Mouse (Mus musculus) CH12.LX (cell line): ENCODE data around the gene Tnfsf9. TPM values are rescaled to one million over a fixed set of nuclear protein-coding genes. Genes with fewer than 3 reads are reported as not detected.

Experiments
- DNase-seq: peaks from one replicate; pipeline ENCODE4 v3.0.0-alpha.2; 2013; ENCODE audit errors: extremely low read depth
- H3K27ac ChIP-seq: 2 replicates; pipeline ENCODE4 v1.5.1; 2012; ENCODE audit warnings: low read depth, mild to moderate bottlenecking, control low read depth, moderate library complexity; ENCODE audit not compliant: insufficient read depth
- H3K27me3 ChIP-seq: replicated peaks from 2 replicates; pipeline ENCODE3; 2012; ENCODE audit warnings: inconsistent platforms
- H3K36me3 ChIP-seq, 2 experiments: replicated peaks in 1 of 2; 2 replicates each; pipeline versions ENCODE3 to v1.6.1; 2012; ENCODE audit warnings: inconsistent platforms in 1 of 2, low read length in 1 of 2, mild to moderate bottlenecking in 1 of 2, mixed read lengths in 1 of 2, moderate library complexity in 1 of 2; ENCODE audit not compliant: control insufficient read depth in 1 of 2, insufficient read depth in 1 of 2
- H3K4me1 ChIP-seq, 2 experiments: 2 replicates each; pipeline ENCODE4 v1.6.1; 2012; ENCODE audit warnings: inconsistent platforms in 1 of 2, moderate library complexity in 1 of 2; ENCODE audit not compliant: insufficient read depth in 2 of 2, control insufficient read depth in 1 of 2
- H3K4me2 ChIP-seq: 2 replicates; pipeline ENCODE4 v1.6.1; 2012; ENCODE audit warnings: low read depth, mild to moderate bottlenecking, control low read depth; ENCODE audit not compliant: poor library complexity, insufficient read depth, severe bottlenecking
- H3K4me3 ChIP-seq, 3 experiments: fragments of 150-350 bp in 1 of 3; sonication (generic) in 1 of 3; replicated peaks in 1 of 3; 2 replicates each; pipeline versions ENCODE3 to v1.5.1; 2011 to 2012; ENCODE audit warnings: low read depth in 2 of 3, low read length in 2 of 3, mild to moderate bottlenecking in 2 of 3, moderate library complexity in 2 of 3, control low read depth in 1 of 3, improper control_type of control experiment in 1 of 3, inconsistent platforms in 1 of 3, mixed read lengths in 1 of 3; ENCODE audit not compliant: poor library complexity in 1 of 3
- H3K79me2 ChIP-seq: replicated peaks from 2 replicates; pipeline ENCODE4 v1.6.1; 2012; ENCODE audit warnings: mild to moderate bottlenecking, moderate library complexity; ENCODE audit not compliant: control insufficient read depth, poor library complexity, insufficient read depth, severe bottlenecking; ENCODE audit errors: extremely low read depth
- H3K9ac ChIP-seq: 2 replicates; pipeline ENCODE4 v1.6.1; 2012; ENCODE audit warnings: low read depth, mild to moderate bottlenecking, control low read depth, moderate library complexity; ENCODE audit not compliant: insufficient read depth
- H3K9me3 ChIP-seq: replicated peaks from 2 replicates; pipeline ENCODE3; 2012; ENCODE audit warnings: low read length, inconsistent platforms, mixed read lengths
- BHLHE40 ChIP-seq: IDR thresholded peaks from 2 replicates; pipeline ENCODE4 v1.6.1; 2011; ENCODE audit warnings: mild to moderate bottlenecking, low read depth, low read length, improper control_type of control experiment
- CHD1 ChIP-seq: IDR thresholded peaks from 2 replicates; pipeline ENCODE4 v1.6.1; 2012; ENCODE audit warnings: low read depth, low read length, improper control_type of control experiment, inconsistent platforms
- CHD2 ChIP-seq: IDR thresholded peaks from 2 replicates; pipeline ENCODE4 v1.6.1; 2011; ENCODE audit warnings: low read length, improper control_type of control experiment
- E2F4 ChIP-seq: IDR thresholded peaks from 2 replicates; pipeline ENCODE4 v1.6.1; 2011; ENCODE audit warnings: low read depth, low read length, improper control_type of control experiment; ENCODE audit not compliant: insufficient replicate concordance
- ETS1 ChIP-seq: conservative IDR thresholded peaks from 2 replicates; pipeline ENCODE4 v1.6.1; 2012; ENCODE audit warnings: low read depth, mild to moderate bottlenecking, inconsistent platforms, low read length, improper control_type of control experiment, moderate library complexity
- MAFK ChIP-seq: IDR thresholded peaks from 2 replicates; pipeline ENCODE4 v1.6.1; 2011; ENCODE audit warnings: low read length, improper control_type of control experiment; ENCODE audit not compliant: insufficient replicate concordance
- MYC ChIP-seq: IDR thresholded peaks from 2 replicates; pipeline ENCODE4 v1.6.1; 2011; ENCODE audit warnings: low read depth, mild to moderate bottlenecking, improper control_type of control experiment, low read length
- POLR2A ChIP-seq: IDR thresholded peaks from 2 replicates; pipeline ENCODE4 v1.6.1; 2011; ENCODE audit warnings: low read depth, mild to moderate bottlenecking, improper control_type of control experiment, low read length
- POLR2AphosphoS2 ChIP-seq: IDR thresholded peaks from 2 replicates; pipeline ENCODE4 v1.6.1; 2011; ENCODE audit warnings: low read depth, low read length, improper control_type of control experiment
- SIN3A ChIP-seq: IDR thresholded peaks from 2 replicates; pipeline ENCODE4 v1.6.1; 2012; ENCODE audit warnings: low read length, improper control_type of control experiment, inconsistent platforms
- TBP ChIP-seq: conservative IDR thresholded peaks from 2 replicates; pipeline ENCODE4 v1.6.1; 2011; ENCODE audit warnings: low read depth, low read length, improper control_type of control experiment
- TCF12 ChIP-seq: IDR thresholded peaks from 2 replicates; pipeline ENCODE4 v1.6.1; 2014; ENCODE audit warnings: low read depth, mild to moderate bottlenecking, inconsistent platforms, low read length, improper control_type of control experiment
- UBTF ChIP-seq: IDR thresholded peaks from 2 replicates; pipeline ENCODE4 v1.6.1; 2012; ENCODE audit warnings: low read depth, mild to moderate bottlenecking, inconsistent platforms, low read length, improper control_type of control experiment, moderate library complexity
- USF1 ChIP-seq: IDR thresholded peaks from 2 replicates; pipeline ENCODE4 v1.6.1; 2014; ENCODE audit warnings: low read depth, mild to moderate bottlenecking, inconsistent platforms, low read length, improper control_type of control experiment
- ZC3H11A ChIP-seq: IDR thresholded peaks from 2 replicates; pipeline ENCODE4 v1.6.1; 2012; ENCODE audit warnings: low read depth, mild to moderate bottlenecking, inconsistent platforms, low read length, improper control_type of control experiment
- ZMIZ1 ChIP-seq: IDR thresholded peaks from 2 replicates; pipeline ENCODE4 v1.6.1; 2012; ENCODE audit warnings: low read depth, mild to moderate bottlenecking, inconsistent platforms, low read length, improper control_type of control experiment
- dilution Hi-C: fragments of 300-500 bp; cut with MboI; formaldehyde crosslinking; loops from 2 replicates; pipeline ENCODE4 v1.14.3; 2020; ENCODE audit warnings: low sequenced_read_pairs; ENCODE audit not compliant: extremely low pct_unique_long_range_greater_than_20kb, extremely low pct_ligation_motif_present
- in situ Hi-C: fragments of 300-500 bp; cut with MboI; formaldehyde crosslinking; loops from 3 replicates; pipeline ENCODE4 v1.14.3; 2019; ENCODE audit warnings: low sequenced_read_pairs, low pct_ligation_motif_present, low pct_unique_long_range_greater_than_20kb, mixed read lengths
- polyA plus RNA-seq: library from polyadenylated mRNA; unstranded; fragments of >175 nt; gene quantifications from 2 replicates; pipeline ENCODE4 v1.2.1, GENCODE M21; 2012; ENCODE audit warnings: low read depth; ENCODE audit not compliant: insufficient read length
- total RNA-seq, 2 experiments: library from RNA; depleted of rRNA; stranded (reverse); fragments of 300-350 nt in 1 of 2; fragments of >200 nt in 1 of 2; gene quantifications; 2 replicates each; pipeline ENCODE4 v1.2.3; 2012 to 2014

Gene Tnfsf9
- total and polyA plus RNA-seq, 3 experiments = 123 to 321 (median 137) TPM

DNA sequence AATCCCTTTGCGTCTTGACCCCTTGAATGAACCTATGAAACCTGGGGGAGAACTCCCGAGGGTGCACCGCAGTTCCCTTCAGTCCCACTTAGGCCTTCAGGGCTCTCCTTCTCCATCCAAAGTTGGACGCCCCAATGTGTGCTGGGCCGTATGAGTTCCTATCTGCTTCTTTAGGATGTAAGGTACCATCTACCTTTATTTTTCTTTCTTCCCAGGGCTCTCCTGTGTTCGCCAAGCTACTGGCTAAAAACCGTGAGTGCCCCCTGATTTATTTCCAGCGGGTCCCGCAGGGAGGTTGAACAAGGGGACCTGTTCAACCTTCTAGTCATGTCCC is 877 bp downstream of the Tnfsf9 start:
- Histone ChIP-seq H3K4me2 (no peak overlapping the region), H3K79me2 (peaks cover 40% of the 10 kb centered on the region), H3K36me3 (peaks cover 28 to 37% of the 10 kb centered on the region in 2 experiments), H3K9ac (peak overlapping the region; percentile 99), H3K4me1 (peaks cover 12 to 50% of the 10 kb centered on the region in 2 experiments), H3K27me3 (no peaks in the 10 kb centered on the region), H3K4me3 (peak overlapping the region; percentile 61 to 89 (median 83)), H3K27ac (peak overlapping the region; percentile 94), H3K9me3 (no peaks in the 10 kb centered on the region)
- DNase-seq = no peak
- dilution Hi-C loops (no loop called here), in situ Hi-C loops (no loop called here)
- TF ChIP-seq ZC3H11A (no peak), ETS1 (0 out of 2 replicates have a peak, but pooled peaks have one; percentile 5), TBP (0 out of 2 replicates have a peak, but pooled peaks have one; percentile 15), BHLHE40 (no peak), POLR2A (peak; percentile 3; the same call in 1 of the 2 replicates), SIN3A (peak; percentile 55; the same call in 1 of the 2 replicates), MAFK (no peak), UBTF (0 out of 2 replicates have a peak, but pooled peaks have one; percentile 3), POLR2AphosphoS2 (0 out of 2 replicates have a peak, but pooled peaks have one; percentile 19), MYC (no peak), USF1 (no peak), ZMIZ1 (peak; percentile 10; the same call in 1 of the 2 replicates), TCF12 (peak; percentile 52; the same call in 1 of the 2 replicates)

GRCm38 (mm10) chr17:57107064-57107463 is 1.9 kb downstream of the Tnfsf9 start:
- dilution Hi-C loops (no loop called here), in situ Hi-C loops (no loop called here)
- Histone ChIP-seq H3K27me3 (no peaks in the 10 kb centered on the region), H3K4me1 (peaks cover 13 to 51% of the 10 kb centered on the region in 2 experiments), H3K36me3 (peaks cover 22 to 28% of the 10 kb centered on the region in 2 experiments), H3K9me3 (no peaks in the 10 kb centered on the region), H3K9ac (peak overlapping the region; percentile 99), H3K4me2 (peak overlapping the region; percentile 19; the same call in 1 of the 2 replicates), H3K27ac (peak overlapping the region; percentile 94), H3K79me2 (peaks cover 40% of the 10 kb centered on the region), H3K4me3 (peak overlapping the region; percentile 61 to 89 (median 83))
- TF ChIP-seq MYC (no peak), SIN3A (no peak), CHD2 (no peak), POLR2A (peak; percentile 64; the same call in 1 of the 2 replicates), ZC3H11A (no peak), E2F4 (no peak), CHD1 (peak; percentile 7; the same call in 1 of the 2 replicates)
- DNase-seq = no peak
